Mouse (Mus musculus): Measurements from ENCODE around the gene Mfap5.
"Not testable (repeated sequence)": the region's sequence is repeated elsewhere in the genome, so short reads cannot be mapped to it uniquely, and the experiment has no call there.

The Mfap5 gene

DNA sequence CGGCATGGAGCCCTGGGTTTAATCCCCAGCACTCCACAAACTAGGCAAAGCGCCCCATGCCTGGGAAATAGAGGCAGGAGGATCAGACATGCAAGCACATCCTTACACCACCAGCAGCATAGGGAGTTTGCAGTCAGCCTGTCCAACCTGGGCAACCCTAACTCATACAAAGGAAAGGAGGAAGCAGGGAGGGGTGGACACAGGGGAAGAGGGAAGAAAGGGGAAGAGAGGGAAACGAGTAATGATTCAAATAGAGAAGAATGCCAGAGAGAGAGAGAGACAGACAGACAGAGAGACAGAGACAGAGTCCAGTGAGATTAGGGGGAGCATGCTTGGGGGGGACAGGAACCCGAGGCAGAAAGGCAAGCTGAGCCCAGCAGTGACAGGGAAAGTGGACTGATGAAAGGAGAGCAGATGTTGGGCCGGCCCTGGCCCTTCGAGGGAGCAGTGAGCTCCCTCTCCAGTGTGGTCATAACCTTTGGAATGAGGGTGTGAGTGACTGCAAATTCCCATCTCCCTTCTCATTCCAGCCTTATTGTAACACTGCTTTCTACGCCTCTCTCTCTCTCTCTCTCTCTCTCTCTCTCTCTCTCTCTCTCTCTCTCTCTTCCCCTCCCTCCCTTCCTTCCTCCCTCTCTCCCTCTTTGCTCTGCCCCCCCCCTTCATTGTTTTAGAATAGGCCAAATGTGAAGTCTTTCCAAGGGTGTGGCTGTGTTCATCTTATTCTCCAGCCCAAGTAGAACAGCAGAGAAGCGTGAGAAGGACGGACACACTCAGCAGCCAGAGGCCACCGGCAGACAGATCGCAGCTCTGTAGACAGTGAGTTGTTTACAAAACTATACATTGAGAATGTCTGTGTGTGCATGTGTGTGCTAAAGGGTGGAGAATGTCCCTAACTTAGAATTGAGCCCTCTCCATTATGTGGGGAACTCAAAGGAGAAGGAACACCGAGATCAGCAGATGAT lies 7.6 kb downstream of the Mfap5 start:
- in situ Hi-C loops (cut with MboI, MseI) = no loop called here

DNA sequence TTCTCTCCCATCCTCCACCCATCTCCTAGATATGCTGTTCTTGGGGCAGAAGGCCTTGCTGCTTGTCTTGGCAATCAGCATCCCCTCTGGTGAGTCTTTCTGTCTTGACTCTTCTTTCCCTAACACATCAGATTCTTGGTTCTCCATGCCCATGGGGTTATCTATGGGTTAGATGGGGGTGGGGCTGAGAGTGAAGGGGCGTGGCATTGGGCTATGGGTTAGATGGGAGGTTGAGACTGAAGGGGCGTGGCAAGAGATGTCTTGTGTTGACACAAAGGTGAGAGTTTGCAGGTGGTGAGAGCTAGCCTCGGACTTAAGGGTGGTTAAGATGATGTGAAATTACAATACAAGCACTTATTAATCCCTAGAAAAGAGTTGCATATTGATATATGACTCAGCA lies 8.7 kb downstream of the Mfap5 start:
- in situ Hi-C loops (cut with MboI, MseI) = no loop called here

DNA sequence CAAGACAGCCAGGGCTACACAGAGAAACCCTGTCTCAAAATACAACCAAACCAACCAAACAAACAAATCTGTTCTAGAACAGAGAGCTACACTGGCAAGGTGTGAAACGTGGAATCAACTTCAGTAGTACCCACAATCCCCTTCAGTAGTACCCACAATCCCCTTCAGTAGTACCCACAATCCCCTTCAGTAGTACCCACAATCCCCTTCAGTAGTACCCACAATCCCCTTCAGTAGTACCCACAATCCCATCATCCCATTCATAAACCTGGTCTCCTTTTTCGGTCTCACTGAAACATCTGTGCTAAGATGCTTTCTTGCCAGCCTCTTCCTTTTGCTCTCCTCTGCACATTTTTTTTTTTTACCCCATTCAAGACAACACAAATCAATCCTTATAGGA lies 10.1 kb downstream of the Mfap5 start:
- in situ Hi-C loops (cut with MboI, MseI) = loop anchor here (5.0 kb wide), 1 partner anchor 118 kb away; no protein-coding TSS in a partner anchor

DNA sequence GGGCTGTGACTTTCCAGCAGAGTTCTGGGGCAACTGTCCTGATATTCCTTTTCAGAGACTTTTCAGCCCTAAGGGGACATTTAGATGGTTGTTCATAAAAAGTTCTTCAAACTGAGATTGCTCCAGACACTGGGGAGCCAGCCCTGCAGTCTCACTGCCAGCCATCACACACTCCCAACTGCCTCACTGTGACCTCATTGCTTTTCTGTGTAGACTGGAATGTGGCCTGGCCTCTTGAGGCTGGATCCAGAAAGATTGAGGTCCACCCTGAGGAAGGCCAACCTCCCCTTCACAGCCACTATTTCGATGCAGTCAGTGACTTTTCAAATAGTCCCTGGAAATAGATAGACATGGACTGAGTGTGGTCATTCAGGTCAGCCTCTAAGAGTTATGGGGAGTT lies 12.0 kb downstream of the Mfap5 start:
- in situ Hi-C loops (cut with MboI, MseI) = loop anchor here (5.0 kb wide), 1 partner anchor 120 kb away; no protein-coding TSS in a partner anchor

DNA sequence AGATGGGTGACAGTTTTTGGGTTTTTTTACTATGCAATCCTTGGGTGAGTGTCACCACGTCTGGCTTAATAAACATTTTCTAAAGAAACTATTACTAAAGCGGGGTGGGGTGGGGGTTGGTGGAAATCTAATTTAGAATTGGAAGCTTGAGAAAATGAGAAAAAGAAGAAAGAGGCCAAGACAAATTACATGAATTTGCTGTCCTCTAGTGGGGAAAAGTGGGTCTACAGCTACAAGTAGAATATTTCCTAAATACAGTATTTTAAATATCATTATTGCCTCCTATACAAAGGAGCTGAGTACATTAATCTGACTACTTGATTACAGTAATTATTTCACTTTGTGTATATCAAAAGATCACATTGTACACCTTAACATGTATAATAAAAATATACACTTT lies 13.7 kb downstream of the Mfap5 start:
- in situ Hi-C loops (cut with MboI, MseI) = loop anchor here (5.0 kb wide), 1 partner anchor 122 kb away; no protein-coding TSS in a partner anchor

DNA sequence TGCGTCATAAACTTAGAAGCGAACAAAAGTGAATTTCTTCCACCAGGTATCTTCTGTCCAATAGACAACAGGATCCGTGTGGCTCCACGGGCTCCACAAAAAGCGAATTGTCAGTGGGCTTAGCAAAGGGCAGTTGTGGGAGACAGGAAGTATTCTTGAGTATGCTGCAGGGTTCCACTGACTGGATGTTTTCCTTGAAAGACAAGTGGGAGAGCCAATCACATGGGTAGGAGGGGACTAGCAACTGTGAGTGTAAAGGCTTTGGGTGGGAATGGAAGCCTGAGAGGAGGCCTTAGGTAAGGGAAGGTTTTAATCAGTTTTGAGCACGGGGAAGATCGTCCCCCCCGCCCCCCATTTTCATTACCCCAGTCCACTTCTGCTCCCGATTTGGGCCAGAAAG lies 16.9 kb downstream of the Mfap5 start:
- in situ Hi-C loops (cut with MboI, MseI) = no loop called here

DNA sequence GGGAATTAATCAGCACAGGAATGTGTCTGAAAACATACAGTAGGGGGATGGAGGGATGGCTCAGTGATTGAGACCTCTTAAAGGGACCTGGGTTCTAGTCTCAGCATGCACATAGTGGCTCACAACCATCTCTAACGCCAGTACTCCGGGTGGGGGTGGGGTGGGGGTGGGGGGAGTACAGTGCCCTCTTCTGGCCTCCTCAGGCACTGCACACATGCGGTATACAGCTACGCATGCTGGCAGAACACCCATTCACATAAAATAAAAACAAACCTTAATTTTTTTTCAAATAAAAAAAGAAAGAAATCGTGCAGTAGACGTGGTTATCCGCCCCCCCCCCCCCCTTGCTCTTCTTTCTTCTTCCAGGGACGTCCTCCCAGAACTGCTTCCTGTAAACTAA lies 17.6 kb downstream of the Mfap5 start:
- in situ Hi-C loops (cut with MboI, MseI) = no loop called here

DNA sequence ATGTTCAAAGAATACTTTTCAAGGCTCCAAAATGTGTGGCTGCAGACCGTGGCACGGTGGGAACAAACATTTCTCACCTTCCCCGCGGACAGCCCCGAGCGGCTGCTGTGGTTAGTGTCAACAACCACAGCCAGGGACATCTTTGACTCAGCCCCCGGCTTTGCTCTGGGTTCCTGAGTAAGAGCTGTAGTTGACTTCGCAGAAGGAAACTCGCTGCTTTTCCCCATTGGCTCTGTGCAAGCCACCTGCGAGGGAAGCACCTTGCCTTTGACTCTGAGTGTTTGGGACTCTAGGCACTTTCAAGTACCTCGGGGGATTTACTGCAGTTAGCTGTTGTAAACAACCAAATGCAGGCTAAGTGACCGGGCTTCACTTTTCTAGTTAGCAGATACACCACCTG lies 22.0 kb downstream of the Mfap5 start:
- in situ Hi-C loops (cut with MboI, MseI) = no loop called here

DNA sequence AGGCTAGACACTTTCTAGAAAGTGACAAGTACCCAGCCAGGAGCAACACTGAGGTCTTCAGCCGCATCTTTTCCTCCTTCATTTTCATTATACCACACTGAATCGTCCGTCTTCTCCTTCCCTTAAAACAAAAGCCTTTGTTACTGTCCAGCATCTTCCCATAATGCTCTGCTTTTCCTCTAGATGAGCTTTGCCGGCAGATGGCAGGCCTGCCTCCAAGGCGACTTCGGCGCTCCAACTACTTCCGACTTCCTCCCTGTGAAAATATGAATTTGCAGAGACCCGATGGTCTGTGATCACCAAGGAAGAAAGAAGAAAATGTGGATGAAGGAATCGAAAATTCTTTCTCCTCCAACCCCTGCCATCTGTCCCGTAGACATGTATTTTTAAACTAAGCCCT lies 22.5 kb downstream of the Mfap5 start:
- in situ Hi-C loops (cut with MboI, MseI) = no loop called here

DNA sequence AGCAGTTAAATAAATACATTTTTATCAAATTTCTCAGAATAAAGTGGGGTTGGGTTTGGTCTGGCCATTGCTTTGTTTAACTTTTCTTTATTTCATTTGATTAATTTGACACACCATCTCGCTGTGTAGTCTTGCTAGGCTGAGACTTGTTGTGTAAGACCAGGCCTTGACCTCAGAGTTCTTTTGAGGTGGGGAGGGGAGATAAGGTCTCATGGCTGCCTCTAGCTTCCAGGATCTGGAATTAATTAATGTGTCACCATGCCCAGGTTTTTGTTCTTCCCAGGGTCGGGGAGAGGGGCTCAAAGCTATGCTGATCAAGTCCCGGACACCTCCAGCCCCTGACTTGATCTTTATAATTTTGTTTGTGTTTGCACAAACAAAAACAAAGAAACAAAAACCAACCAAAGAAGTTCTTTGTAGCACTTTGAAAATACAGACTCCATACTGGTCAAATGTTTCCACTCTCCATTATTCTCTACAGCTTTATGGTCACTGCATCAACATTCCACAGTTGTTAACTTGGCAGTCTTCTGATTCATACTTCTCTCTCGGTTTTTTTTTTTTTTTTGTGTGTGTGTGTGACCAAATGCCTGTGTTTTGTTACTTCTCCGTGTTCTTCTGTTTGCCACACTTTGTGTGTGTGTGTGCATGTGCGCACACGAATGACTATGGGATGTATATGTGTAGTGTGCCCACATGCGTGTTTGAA lies 26.0 kb downstream of the Mfap5 start:
- in situ Hi-C loops (cut with MboI, MseI) = no loop called here

DNA sequence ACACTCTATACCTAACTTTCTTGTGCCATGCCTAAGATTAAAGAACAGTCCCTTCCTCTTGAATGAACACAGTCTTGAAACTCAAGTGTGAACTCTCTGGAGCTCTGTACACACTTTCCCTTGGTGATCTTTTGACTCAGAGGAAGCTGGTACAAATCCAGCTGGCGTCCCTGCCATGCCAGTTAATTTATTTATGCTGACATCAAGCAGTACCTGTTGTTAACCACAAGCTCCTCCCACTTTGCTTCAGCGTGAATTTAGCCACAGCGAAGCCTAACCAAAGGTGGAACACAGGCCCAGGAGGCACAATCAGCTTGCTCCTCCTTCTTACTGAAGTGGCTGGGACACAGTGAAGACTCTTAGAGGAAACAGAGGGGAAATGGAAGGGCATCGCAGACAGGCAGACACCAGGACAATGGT lies 27.2 kb downstream of the Mfap5 start:
- in situ Hi-C loops (cut with MboI, MseI) = no loop called here

DNA sequence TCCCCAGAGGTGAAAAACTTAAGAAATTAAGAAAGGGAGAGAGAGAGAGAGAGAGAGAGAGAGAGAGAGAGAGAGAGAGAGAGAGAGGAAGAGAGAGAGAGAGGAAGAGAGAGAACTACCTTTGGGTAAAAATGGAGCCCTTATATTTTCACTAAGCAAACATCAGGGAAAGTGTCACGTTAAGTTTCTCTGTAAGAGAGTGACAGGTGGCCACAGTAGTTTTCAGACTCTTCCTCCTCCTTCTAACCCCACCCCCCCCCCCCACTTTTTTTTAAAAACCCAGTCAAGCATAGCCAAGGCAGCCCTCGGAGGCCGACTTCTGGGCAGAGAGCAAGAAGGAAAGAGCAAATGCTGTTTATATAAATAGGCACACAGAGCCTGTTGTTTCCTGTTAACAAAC lies 28.4 kb downstream of the Mfap5 start:
- in situ Hi-C loops (cut with MboI, MseI) = no loop called here

DNA sequence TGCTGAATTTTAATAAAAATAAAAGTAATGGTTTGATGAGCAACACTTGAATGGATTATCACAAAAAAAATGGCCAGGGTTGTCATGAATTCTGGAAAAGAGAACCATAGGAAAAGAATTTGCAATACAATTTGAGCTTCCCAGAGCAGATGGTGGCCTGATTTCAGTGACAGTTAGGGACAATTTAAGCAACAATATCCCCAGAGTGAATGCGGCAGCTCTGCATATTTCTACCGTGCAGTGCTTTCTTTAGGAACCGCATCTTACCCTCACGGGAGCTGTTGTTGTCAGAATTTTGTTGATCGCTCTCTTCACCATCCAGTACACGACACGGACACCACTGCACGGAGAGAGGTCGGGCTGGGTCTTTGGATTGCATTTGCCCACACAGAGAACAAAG lies 33.9 kb downstream of the Mfap5 start:
- in situ Hi-C loops (cut with MboI, MseI) = no loop called here

DNA sequence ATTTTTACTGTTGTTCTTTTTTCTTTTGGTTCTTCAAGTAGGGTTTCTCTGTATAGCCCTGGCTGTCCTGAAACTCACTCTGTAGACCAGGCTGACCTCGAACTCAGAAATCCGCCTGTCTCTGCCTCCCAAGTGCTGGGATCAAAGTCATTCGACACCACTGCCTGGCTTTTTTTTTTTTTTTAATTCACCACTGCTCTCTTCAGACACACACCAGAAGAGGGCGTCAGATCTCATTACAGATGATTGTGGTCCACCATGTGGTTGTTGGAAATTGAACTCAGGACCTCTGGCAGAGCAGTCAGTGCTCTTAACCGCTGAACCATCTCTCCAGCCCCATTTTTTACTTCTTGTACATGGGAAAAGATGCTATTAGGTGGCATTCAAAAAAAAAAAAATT lies 36.8 kb downstream of the Mfap5 start:
- in situ Hi-C loops (cut with MboI, MseI) = not testable (repeated sequence)

DNA sequence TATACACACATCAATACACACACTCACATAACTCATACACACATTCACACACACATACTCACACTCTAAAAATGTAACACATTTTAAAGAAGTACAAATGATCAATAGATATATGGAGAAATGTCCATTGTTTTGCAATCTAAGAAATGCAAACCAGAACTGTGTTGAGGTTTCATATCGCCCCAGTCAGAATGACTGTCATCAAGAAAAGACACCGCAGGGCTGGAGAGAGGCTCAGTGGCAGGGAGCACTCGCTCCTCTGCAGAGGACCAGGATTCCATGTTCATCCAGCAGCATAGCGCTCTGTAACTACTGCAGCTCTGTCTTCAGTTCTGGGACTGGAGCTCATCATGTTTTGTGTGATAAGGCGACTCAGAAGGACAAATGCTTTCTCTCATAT lies 37.9 kb downstream of the Mfap5 start:
- in situ Hi-C loops (cut with MboI, MseI) = no loop called here

DNA sequence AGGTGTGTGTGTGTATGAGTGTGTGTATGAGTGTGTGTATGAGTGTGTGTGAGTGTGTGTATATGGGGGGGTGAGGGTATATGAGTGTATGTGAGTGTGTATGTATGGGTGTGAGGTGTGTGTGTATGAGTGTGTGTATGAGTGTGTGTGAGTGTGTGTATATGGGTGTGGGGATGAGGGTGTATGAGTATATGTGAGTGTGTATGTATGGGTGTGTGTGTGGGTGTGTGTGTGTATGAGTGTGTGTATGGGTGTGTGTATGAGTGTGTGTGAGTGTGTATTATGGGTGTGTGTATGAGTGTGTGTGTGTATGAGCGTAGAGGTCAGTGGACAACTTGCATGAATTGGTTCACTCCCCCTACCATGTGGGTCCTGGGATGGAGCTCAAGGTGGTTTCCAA lies 39.0 kb downstream of the Mfap5 start:
- in situ Hi-C loops (cut with MboI, MseI) = no loop called here

DNA sequence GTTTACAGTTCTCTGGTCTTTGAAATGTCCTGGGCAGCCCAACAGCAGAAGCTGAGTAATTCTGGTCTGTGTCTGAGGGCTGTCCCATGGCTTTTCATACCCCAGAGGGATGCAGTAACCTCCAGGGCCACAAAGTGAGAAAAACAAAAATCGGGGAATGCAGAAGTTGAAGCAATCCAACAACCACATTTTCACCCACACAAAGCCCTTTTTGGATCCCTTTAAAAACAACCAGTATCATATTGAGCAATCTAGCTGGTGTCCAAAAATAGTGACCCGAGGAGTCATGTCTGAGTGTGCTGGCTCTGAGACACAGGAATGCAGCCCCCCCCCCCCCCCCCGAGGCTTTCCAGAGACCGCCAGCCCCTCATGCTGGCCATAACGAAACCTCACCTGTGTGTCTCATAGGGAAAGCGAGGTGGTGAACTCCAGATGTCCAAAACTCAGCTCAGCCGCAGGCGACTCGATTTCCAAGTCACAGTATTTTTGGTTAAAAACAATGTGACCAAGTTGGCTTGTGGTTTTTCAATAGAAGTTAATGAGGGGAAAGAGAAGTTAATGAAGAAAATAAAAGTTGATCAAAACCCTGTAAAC lies 39.7 kb downstream of the Mfap5 start:
- in situ Hi-C loops (cut with MboI, MseI) = no loop called here

DNA sequence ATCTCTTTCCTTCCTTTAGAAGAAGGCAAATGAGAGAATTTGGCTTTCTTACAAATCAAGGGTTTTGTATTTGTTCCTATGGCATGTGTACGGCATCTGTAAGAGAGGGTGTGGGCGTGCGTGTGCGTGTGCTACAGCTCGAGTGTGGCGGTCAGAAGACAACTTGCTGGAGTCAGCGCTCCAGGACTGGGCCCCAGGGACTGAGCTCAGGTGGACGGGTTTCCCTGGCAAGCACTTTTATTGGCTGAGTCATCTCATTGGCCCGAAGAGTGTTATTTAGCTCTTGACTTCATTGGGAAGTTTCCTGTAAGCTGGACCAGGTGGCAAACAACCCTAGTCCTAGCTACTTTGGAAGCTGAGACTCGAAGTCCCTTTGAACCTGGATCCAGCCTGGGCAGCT lies 40.3 kb downstream of the Mfap5 start:
- in situ Hi-C loops (cut with MboI, MseI) = no loop called here

DNA sequence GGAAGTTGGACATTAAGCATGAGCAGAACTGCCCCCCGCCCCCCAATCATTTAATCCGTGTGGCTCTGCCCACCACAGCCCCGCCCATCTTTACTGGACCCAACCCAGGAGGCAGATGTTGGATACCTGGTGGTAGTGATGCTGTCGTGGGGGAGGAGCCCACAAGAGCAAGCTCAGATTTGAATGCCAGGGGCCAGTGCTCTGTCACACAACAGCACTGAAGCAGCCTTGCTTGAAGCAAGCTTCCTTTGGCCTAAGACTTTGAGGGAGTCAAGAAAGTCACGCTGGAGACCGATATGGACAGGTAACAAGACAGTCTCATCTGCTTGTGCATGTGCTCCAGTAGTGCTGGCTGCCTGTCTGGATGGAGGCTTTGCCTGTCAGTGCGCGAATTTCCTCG lies 48.0 kb downstream of the Mfap5 start, which contains the start of gene Aicda:
Aicda (plus strand) TSS at position 196 of the 400 bp plus-strand sequence.
- in situ Hi-C loops (cut with MboI, MseI) = no loop called here

DNA sequence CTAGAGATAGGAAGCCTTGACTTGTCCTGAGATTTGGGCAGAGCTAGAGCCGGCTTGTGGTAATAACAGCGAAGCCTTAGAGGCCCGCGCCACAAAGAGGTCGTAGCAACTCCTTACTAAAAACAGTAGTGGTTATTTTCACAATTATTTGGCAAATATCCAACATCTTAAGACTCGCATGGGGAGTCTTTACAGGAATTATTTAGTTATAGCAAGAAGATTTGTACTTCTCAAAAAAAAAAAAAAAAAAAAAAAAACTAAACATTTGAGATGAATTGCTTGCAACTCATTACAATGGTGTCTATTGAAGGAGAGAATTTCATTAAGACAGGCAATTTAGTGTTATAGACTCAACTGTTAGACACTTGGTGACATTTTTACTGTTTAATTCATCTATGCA lies 48.5 kb downstream of the Mfap5 start:
- in situ Hi-C loops (cut with MboI, MseI) = no loop called here

DNA sequence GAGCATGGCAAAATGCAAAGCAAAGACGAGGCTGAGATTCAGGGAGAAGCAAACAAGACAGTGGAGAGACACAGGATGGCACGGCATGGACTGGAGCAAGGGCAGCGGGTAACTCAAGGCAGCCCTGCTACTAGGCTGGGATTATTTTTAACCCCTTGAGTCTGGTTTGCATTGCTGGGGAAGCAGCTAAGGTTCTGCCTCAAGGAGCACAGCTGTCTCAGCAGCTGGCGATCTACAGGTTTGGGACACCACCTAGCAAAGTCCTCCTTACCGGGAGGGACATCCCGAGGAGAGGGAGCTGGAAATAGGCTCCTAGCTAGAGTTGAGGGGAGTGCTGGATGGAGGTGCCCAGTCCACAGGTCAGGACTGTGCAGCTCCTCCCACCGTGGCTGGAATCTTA lies 49.6 kb downstream of the Mfap5 start:
- in situ Hi-C loops (cut with MboI, MseI) = no loop called here

DNA sequence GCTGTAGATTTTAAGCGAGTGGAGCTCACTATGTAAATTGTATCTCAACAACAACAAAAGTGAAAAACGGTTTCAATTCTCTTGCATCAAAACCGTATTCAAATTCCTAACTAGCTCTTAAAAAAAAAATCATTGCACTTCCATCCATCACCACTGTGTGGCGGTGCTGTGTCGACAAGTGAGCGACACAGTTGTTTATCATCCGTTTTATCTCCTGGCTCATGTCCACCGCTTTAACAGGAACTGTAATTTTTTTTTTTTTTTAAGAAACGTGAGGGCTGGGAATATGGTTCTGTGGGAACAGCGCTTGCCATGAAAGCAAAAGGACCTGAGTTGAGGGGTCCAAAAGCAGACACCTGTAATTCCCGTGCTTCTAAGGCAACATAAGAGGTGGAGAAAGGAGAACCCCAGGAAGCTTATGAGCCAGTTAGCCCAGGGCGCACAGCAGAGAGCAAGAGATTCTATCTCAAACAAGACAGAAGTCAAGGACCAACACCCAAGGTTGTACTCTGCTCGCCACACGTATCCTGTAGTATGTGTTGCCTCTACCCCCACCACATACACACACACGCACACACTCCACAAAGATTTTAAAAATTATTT lies 51.4 kb downstream of the Mfap5 start:
- in situ Hi-C loops (cut with MboI, MseI) = no loop called here
